Mouse (Mus musculus): ENCODE measurements around the gene Cap2. TPM values are rescaled to one million over a fixed set of nuclear protein-coding genes. Genes with fewer than 3 reads are reported as not detected.

Gene Cap2
- polyA plus RNA-seq, 1 experiment from 2014 or later = 11.8 TPM

GRCm38 (mm10) chr13:46521482-46521881 is 19.8 kb downstream of the Cap2 start:
- H3K9me3 ChIP-seq (ENCODE audit: control insufficient read depth, low read length) = no peaks in the 10 kb centered on the region
- H3K27me3 ChIP-seq (ENCODE audit: control insufficient read depth, insufficient read depth, low read depth, low read length) = no peaks in the 10 kb centered on the region
- H3K4me1 ChIP-seq (replicated peaks; ENCODE audit: control insufficient read depth, insufficient read depth, low read length) = no peaks in the 10 kb centered on the region; the same call in 1 of the 2 replicates
- H3K4me3 ChIP-seq (ENCODE audit: low read length) = no peak overlapping the region
- H3K4me2 ChIP-seq (ENCODE audit: low read depth, low read length) = no peak overlapping the region
- 80% methylated on average over 1 of the region's 1 CpGs for WGBS
- ATAC-seq (ENCODE audit: low read depth) = no peak
- H3K9ac ChIP-seq (ENCODE audit: low read length) = no peak overlapping the region
- no peaks in the 10 kb centered on the region for H3K36me3 ChIP-seq (ENCODE audit: control insufficient read depth, insufficient read depth, low read length)
- no peak overlapping the region for H3K27ac ChIP-seq (ENCODE audit: low read length)

GRCm38 (mm10) chr13:46522798-46523197 is 21.1 kb downstream of the Cap2 start:
- H3K27ac ChIP-seq (ENCODE audit: low read length) = no peak overlapping the region
- H3K9ac ChIP-seq (ENCODE audit: low read length) = no peak overlapping the region
- H3K4me1 ChIP-seq (replicated peaks; ENCODE audit: control insufficient read depth, insufficient read depth, low read length) = no peaks in the 10 kb centered on the region; the same call in 1 of the 2 replicates
- no peaks in the 10 kb centered on the region for H3K9me3 ChIP-seq (ENCODE audit: control insufficient read depth, low read length)
- H3K4me2 ChIP-seq (ENCODE audit: low read depth, low read length) = no peak overlapping the region
- whole genome bisulfite sequencing = 20% methylated on average over 4 of the region's 4 CpGs
- ATAC-seq (ENCODE audit: low read depth) = no peak; the same call in 1 of the 2 replicates
- no peak overlapping the region for H3K4me3 ChIP-seq (ENCODE audit: low read length)
- H3K36me3 ChIP-seq (ENCODE audit: control insufficient read depth, insufficient read depth, low read length) = no peaks in the 10 kb centered on the region
- H3K27me3 ChIP-seq (ENCODE audit: control insufficient read depth, insufficient read depth, low read depth, low read length) = no peaks in the 10 kb centered on the region

GRCm38 (mm10) chr13:46523235-46523634 is 21.6 kb downstream of the Cap2 start:
- H3K27me3 ChIP-seq (ENCODE audit: control insufficient read depth, insufficient read depth, low read depth, low read length) = no peaks in the 10 kb centered on the region
- 22% methylated on average over 5 of the region's 5 CpGs for WGBS
- H3K9me3 ChIP-seq (ENCODE audit: control insufficient read depth, low read length) = no peaks in the 10 kb centered on the region
- H3K4me3 ChIP-seq (ENCODE audit: low read length) = no peak overlapping the region
- no peaks in the 10 kb centered on the region for H3K36me3 ChIP-seq (ENCODE audit: control insufficient read depth, insufficient read depth, low read length)
- no peak overlapping the region for H3K9ac ChIP-seq (ENCODE audit: low read length)
- no peaks in the 10 kb centered on the region; the same call in 1 of the 2 replicates for H3K4me1 ChIP-seq (replicated peaks; ENCODE audit: control insufficient read depth, insufficient read depth, low read length)
- ATAC-seq (ENCODE audit: low read depth) = no peak
- H3K4me2 ChIP-seq (ENCODE audit: low read depth, low read length) = no peak overlapping the region
- no peak overlapping the region; the same call in 1 of the 2 replicates for H3K27ac ChIP-seq (ENCODE audit: low read length)

GRCm38 (mm10) chr13:46523712-46524111 is 22.1 kb downstream of the Cap2 start:
- no peak for ATAC-seq (ENCODE audit: low read depth)
- H3K36me3 ChIP-seq (ENCODE audit: control insufficient read depth, insufficient read depth, low read length) = no peaks in the 10 kb centered on the region
- no peak overlapping the region for H3K4me2 ChIP-seq (ENCODE audit: low read depth, low read length)
- no peak overlapping the region for H3K4me3 ChIP-seq (ENCODE audit: low read length)
- H3K9me3 ChIP-seq (ENCODE audit: control insufficient read depth, low read length) = no peaks in the 10 kb centered on the region
- no peak overlapping the region for H3K9ac ChIP-seq (ENCODE audit: low read length)
- no peaks in the 10 kb centered on the region; the same call in 1 of the 2 replicates for H3K4me1 ChIP-seq (replicated peaks; ENCODE audit: control insufficient read depth, insufficient read depth, low read length)
- 59% methylated on average over 12 of the region's 12 CpGs for WGBS
- H3K27me3 ChIP-seq (ENCODE audit: control insufficient read depth, insufficient read depth, low read depth, low read length) = no peaks in the 10 kb centered on the region
- H3K27ac ChIP-seq (ENCODE audit: low read length) = no peak overlapping the region; the same call in 1 of the 2 replicates

GRCm38 (mm10) chr13:46525295-46526255 is 23.9 kb downstream of the Cap2 start:
- Histone ChIP-seq H3K36me3 (ENCODE audit: control insufficient read depth, insufficient read depth, low read length) (no peaks in the 10 kb centered on the region), H3K9ac (ENCODE audit: low read length) (no peak overlapping the region), H3K27me3 (ENCODE audit: control insufficient read depth, insufficient read depth, low read depth, low read length) (no peaks in the 10 kb centered on the region), H3K9me3 (ENCODE audit: control insufficient read depth, low read length) (no peaks in the 10 kb centered on the region), H3K27ac (ENCODE audit: low read length) (no peak overlapping the region), H3K4me1 (replicated peaks; ENCODE audit: control insufficient read depth, insufficient read depth, low read length) (no peaks in the 10 kb centered on the region; the same call in 1 of the 2 replicates), H3K4me2 (ENCODE audit: low read depth, low read length) (no peak overlapping the region), H3K4me3 (ENCODE audit: low read length) (no peak overlapping the region)
- no peak for ATAC-seq (ENCODE audit: low read depth)
- 77% methylated on average over 18 of the region's 18 CpGs for WGBS

GRCm38 (mm10) chr13:46526645-46527044 is 25.0 kb downstream of the Cap2 start:
- Histone ChIP-seq H3K27ac (ENCODE audit: low read length) (no peak overlapping the region), H3K4me2 (ENCODE audit: low read depth, low read length) (no peak overlapping the region), H3K27me3 (ENCODE audit: control insufficient read depth, insufficient read depth, low read depth, low read length) (no peaks in the 10 kb centered on the region), H3K4me3 (ENCODE audit: low read length) (no peak overlapping the region), H3K4me1 (replicated peaks; ENCODE audit: control insufficient read depth, insufficient read depth, low read length) (no peaks in the 10 kb centered on the region; the same call in 1 of the 2 replicates), H3K9ac (ENCODE audit: low read length) (no peak overlapping the region), H3K36me3 (ENCODE audit: control insufficient read depth, insufficient read depth, low read length) (no peaks in the 10 kb centered on the region), H3K9me3 (ENCODE audit: control insufficient read depth, low read length) (no peaks in the 10 kb centered on the region)
- no peak for ATAC-seq (ENCODE audit: low read depth)
- 79% methylated on average over 3 of the region's 3 CpGs for WGBS

GRCm38 (mm10) chr13:46527340-46527739 is 25.7 kb downstream of the Cap2 start:
- no peaks in the 10 kb centered on the region for H3K9me3 ChIP-seq (ENCODE audit: control insufficient read depth, low read length)
- H3K27ac ChIP-seq (ENCODE audit: low read length) = no peak overlapping the region
- H3K9ac ChIP-seq (ENCODE audit: low read length) = no peak overlapping the region
- WGBS = 81% methylated on average over 5 of the region's 5 CpGs
- no peaks in the 10 kb centered on the region for H3K36me3 ChIP-seq (ENCODE audit: control insufficient read depth, insufficient read depth, low read length)
- no peak for ATAC-seq (ENCODE audit: low read depth)
- no peak overlapping the region for H3K4me2 ChIP-seq (ENCODE audit: low read depth, low read length)
- H3K4me1 ChIP-seq (replicated peaks; ENCODE audit: control insufficient read depth, insufficient read depth, low read length) = no peaks in the 10 kb centered on the region; the same call in 1 of the 2 replicates
- H3K27me3 ChIP-seq (ENCODE audit: control insufficient read depth, insufficient read depth, low read depth, low read length) = no peaks in the 10 kb centered on the region
- no peak overlapping the region for H3K4me3 ChIP-seq (ENCODE audit: low read length)

- Histone ChIP-seq H3K4me1 (replicated peaks; ENCODE audit: control insufficient read depth, insufficient read depth, low read length) (peaks cover under 1% of the 10 kb centered on the region), H3K4me3 (ENCODE audit: low read length) (no peak overlapping the region), H3K27me3 (ENCODE audit: control insufficient read depth, insufficient read depth, low read depth, low read length) (no peaks in the 10 kb centered on the region), H3K9ac (ENCODE audit: low read length) (no peak overlapping the region), H3K4me2 (ENCODE audit: low read depth, low read length) (no peak overlapping the region), H3K27ac (ENCODE audit: low read length) (no peak overlapping the region), H3K36me3 (ENCODE audit: control insufficient read depth, insufficient read depth, low read length) (no peaks in the 10 kb centered on the region), H3K9me3 (ENCODE audit: control insufficient read depth, low read length) (no peaks in the 10 kb centered on the region)
- ATAC-seq (ENCODE audit: low read depth) = no peak
- 68% methylated on average over 10 of the region's 10 CpGs for WGBS
These were observed 27.4 kb downstream of the Cap2 start for GRCm38 (mm10) chr13:46529037-46529436.

GRCm38 (mm10) chr13:46530546-46530945 is 28.9 kb downstream of the Cap2 start:
- Histone ChIP-seq H3K36me3 (ENCODE audit: control insufficient read depth, insufficient read depth, low read length) (no peaks in the 10 kb centered on the region), H3K4me3 (ENCODE audit: low read length) (no peak overlapping the region), H3K4me2 (ENCODE audit: low read depth, low read length) (no peak overlapping the region), H3K9ac (ENCODE audit: low read length) (no peak overlapping the region), H3K4me1 (replicated peaks; ENCODE audit: control insufficient read depth, insufficient read depth, low read length) (peaks cover 5% of the 10 kb centered on the region), H3K9me3 (ENCODE audit: control insufficient read depth, low read length) (no peaks in the 10 kb centered on the region), H3K27me3 (ENCODE audit: control insufficient read depth, insufficient read depth, low read depth, low read length) (no peaks in the 10 kb centered on the region), H3K27ac (ENCODE audit: low read length) (no peak overlapping the region)
- no peak for ATAC-seq (ENCODE audit: low read depth)
- 67% methylated on average over 8 of the region's 8 CpGs for WGBS

All from lung, embryonic 16.5 days (tissue).